Mouse (Mus musculus) liver, embryonic 13.5 days (tissue): ENCODE data around the gene Pwp2. TPM values are rescaled to one million over a fixed set of nuclear protein-coding genes. Genes with fewer than 3 reads are reported as not detected.

ENCODE experiments used
- ATAC-seq: fragments of 200-750 bp; cut with Nextera tagmentation; 2 replicates; pipeline ENCODE4 v1.8.0; 2017; ENCODE audit warnings: low read depth, mild to moderate bottlenecking, moderate number of reproducible peaks, moderate library complexity
- DNase-seq: peaks from one replicate; pipeline ENCODE4 v3.0.0; 2022
- H3K27ac ChIP-seq: fragments of 300-500 bp; sonication (generic); 2 replicates; pipeline ENCODE4 v1.5.1; 2015; ENCODE audit warnings: moderate library complexity, mild to moderate bottlenecking, inconsistent platforms
- H3K27me3 ChIP-seq: fragments of 300-500 bp; sonication (generic); 2 replicates; pipeline ENCODE4 v1.6.1; 2015; ENCODE audit warnings: mild to moderate bottlenecking, inconsistent platforms
- H3K36me3 ChIP-seq: fragments of 300-500 bp; sonication (generic); 2 replicates; pipeline ENCODE4 v1.6.1; 2015; ENCODE audit warnings: mild to moderate bottlenecking, inconsistent platforms
- H3K4me1 ChIP-seq: fragments of 300-500 bp; sonication (generic); replicated peaks from 2 replicates; pipeline ENCODE4 v1.6.1; 2015; ENCODE audit warnings: inconsistent platforms
- H3K4me2 ChIP-seq: fragments of 300-500 bp; sonication (generic); 2 replicates; pipeline ENCODE4 v1.6.1; 2015; ENCODE audit warnings: inconsistent platforms, mild to moderate bottlenecking, moderate library complexity
- H3K4me3 ChIP-seq: fragments of 300-500 bp; sonication (generic); replicated peaks from 2 replicates; pipeline ENCODE4 v1.5.1; 2015; ENCODE audit warnings: mild to moderate bottlenecking, inconsistent platforms
- H3K9ac ChIP-seq: fragments of 300-500 bp; sonication (generic); 2 replicates; pipeline ENCODE4 v1.6.1; 2015; ENCODE audit warnings: mild to moderate bottlenecking, inconsistent platforms
- H3K9me3 ChIP-seq: fragments of 300-500 bp; sonication (generic); replicated peaks from 2 replicates; pipeline ENCODE4 v1.6.1; 2016; ENCODE audit warnings: inconsistent platforms
- WGBS: fragments of 180-500 bp; shearing (Covaris S2); methylation state at CpG from one replicate; pipeline ENCODE4 v1.1.7; 2015; ENCODE audit not compliant: insufficient replicate concordance; 5-methylcytosine and 5-hydroxymethylcytosine counted together
- polyA plus RNA-seq: library from polyadenylated mRNA; unstranded; fragments of >200 nt; fragmentation: Nextera tagmentation; extraction: Ambion mirVana; gene quantifications from 2 replicates; pipeline ENCODE4 v1.2.1, GENCODE M21; 2015

Gene Pwp2
- 16.6 and 18.9 TPM in 2 replicates for polyA plus RNA-seq

DNA sequence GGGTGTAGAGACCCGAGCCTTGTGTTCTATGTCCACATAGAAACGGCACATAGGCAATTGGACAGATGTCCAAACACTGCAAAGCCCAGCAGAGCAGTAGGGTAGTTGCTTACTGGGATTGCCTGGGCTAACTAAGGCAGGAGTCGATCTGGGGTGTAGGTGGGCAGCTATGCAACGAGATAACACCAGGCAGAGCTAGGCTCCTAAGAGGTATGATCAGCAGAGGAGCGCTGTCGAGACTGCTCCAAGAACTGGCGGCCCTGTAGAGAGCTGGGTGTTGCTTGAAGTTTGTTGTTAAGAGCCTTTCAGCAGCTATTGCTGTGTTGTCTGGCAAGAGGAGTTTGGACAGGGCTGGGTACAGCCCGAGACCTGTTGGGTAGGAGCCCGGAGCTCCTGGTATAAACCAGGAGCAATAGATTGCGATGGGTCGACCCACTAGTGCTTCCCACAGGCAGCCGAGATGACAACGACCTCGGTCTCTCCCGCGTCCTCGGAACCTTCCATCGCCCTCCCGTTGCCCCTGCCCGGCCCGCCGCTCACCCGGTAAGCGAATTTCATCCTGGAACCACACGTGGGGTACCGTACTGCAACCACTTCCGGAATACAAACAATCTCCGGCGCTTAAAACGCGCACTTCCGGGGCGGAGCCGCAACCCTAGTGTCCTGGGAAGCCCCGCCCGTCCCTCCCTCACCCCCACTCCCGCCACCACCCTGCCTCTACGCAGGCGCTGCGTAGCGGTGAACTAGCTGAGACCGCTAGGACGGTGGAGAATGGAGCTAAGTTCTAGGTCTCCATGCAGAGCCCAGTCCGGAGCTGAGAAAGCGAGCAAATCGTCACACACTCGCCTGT is at the start of gene Pwp2:
Gene Pwp2 (minus strand): TSS at position 619 of the 850 bp plus-strand sequence.
- H3K9ac ChIP-seq: peak within 1 kb of the TSS; percentile 66

DNA sequence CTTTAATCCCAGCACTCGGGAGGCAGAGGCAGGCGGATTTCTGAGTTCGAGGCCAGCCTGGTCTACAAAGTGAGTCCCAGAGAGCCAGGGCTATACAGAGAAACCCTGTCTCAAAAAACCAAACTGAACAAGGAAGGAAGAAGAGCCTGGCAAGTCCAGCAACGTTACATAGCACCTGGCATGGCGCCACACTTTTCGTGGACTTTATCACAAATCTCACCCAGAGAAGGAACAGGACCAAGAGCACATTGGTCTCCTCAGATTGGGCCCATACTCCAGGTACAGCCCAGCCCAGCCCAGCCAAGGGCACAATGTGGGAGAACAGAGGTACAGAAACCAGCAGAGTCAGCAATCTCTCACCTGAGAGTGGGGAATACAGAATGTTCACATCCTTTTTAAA is 48.8 kb upstream of the Pwp2 start:
- DNase-seq (no peak), ATAC-seq (no peak)
- Histone ChIP-seq H3K27me3 (no peaks in the 10 kb centered on the region), H3K4me3 (no peak overlapping the region), H3K27ac (no peak overlapping the region), H3K4me2 (no peak overlapping the region), H3K4me1 (peaks cover 68% of the 10 kb centered on the region), H3K36me3 (peaks cover 41% of the 10 kb centered on the region), H3K9me3 (no peaks in the 10 kb centered on the region), H3K9ac (no peak overlapping the region)
- 76% methylated on average over 6 of the region's 6 CpGs for WGBS

More for the DNA sequence above, at the start of gene Pwp2:
- Histone ChIP-seq H3K4me1 (peaks cover 35% of the 10 kb centered on the region), H3K27ac (peak within 1 kb of the TSS; percentile 89), H3K27me3 (no peaks in the 10 kb centered on the region), H3K36me3 (peaks cover 78% of the 10 kb centered on the region), H3K9me3 (no peaks in the 10 kb centered on the region), H3K4me3 (peak within 1 kb of the TSS; percentile 77), H3K4me2 (peak within 1 kb of the TSS; percentile 74)
- WGBS: under 1% methylated on average over 47 of the region's 47 CpGs
- ATAC-seq: peak; percentile 96
- peak; percentile 79 for DNase-seq

DNA sequence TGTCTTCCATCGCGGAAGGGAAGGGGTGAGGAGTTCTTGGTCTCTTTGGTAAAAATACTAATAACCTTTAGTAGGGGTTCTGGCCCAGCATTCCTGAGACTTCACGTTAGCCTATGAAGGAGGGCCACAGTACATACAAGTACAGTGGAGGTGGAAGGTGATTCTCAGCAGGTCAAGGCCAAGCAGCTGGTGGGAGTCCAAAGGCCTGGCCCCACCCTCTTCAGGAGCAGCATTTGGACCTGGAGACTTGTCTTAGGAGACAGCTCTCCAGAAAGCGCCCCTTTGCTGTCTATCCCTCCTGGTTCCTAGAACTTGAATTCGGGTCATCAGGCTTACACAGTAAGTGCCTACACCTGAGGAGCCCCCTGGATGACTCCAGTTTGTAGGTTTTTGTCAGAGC is 48.2 kb upstream of the Pwp2 start:
- 89% methylated on average over 5 of the region's 5 CpGs for WGBS
- Histone ChIP-seq H3K4me1 (peaks cover 62% of the 10 kb centered on the region), H3K27me3 (no peaks in the 10 kb centered on the region), H3K4me2 (no peak overlapping the region), H3K9ac (0 out of 2 replicates have a peak overlapping the region, but pooled peaks have one; percentile 19), H3K9me3 (no peaks in the 10 kb centered on the region), H3K36me3 (peaks cover 41% of the 10 kb centered on the region), H3K4me3 (no peak overlapping the region), H3K27ac (no peak overlapping the region; the same call in 1 of the 2 replicates)
- no peak for DNase-seq
- ATAC-seq: no peak

DNA sequence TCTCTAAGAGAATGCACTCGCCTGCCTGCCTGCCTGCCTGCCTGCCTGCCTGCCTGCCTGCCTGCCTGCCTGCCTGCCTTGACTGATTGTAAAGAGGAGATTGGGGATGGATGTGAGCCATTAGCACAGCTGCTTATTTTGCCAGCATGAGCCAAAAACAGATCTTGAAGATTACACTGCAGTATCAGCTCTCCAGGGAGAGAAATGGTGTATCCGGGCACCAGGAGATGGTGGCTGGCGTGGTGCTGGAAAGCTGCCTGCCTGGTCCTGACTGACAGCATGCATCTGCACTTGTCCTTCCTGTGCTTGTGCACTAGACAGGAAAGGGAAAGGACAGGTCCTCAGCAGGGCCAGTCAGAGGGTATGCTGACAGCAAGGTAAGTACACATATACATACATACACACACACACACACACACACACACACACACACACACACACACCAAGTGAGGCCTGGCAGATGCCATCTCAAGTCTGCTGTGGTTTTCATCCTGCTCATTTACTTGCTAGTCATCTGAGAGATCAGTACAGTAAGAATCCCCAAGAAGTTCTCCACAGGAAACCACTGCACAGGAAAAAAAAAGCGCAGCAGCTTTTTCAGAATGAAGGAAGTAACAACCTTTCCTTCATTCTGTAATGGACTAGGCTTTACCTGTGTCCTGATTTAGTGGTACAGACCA is 47.5 kb upstream of the Pwp2 start:
- H3K9ac ChIP-seq: no peak overlapping the region
- WGBS: 75% methylated on average over 4 of the region's 4 CpGs
- H3K4me1 ChIP-seq: peaks cover 55% of the 10 kb centered on the region

DNA sequence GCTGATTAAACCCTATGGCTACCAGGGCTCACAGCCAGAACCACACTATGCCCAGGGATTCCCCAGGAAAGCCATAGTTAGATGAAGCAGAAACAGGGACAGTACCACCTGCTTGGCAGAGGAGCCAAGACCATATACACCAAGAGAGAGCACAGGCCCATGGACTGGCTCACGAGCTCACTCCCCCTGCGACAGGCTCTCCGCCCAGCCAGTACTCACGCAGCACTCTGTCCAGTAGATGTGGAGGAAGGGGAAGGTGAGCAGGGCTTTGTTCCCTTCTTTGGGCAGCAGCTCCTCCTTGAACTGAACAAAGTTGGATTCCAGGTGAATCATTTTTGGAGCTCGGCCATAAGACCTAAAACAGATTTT is 43.6 kb upstream of the Pwp2 start:
- peaks cover 30% of the 10 kb centered on the region for H3K4me1 ChIP-seq
- no peaks in the 10 kb centered on the region for H3K27me3 ChIP-seq
- DNase-seq: no peak
- no peak overlapping the region for H3K4me3 ChIP-seq
- H3K4me2 ChIP-seq: no peak overlapping the region
- H3K9ac ChIP-seq: no peak overlapping the region
- no peak for ATAC-seq
- H3K9me3 ChIP-seq: no peaks in the 10 kb centered on the region
- peaks cover 65% of the 10 kb centered on the region for H3K36me3 ChIP-seq
- 86% methylated on average over 5 of the region's 5 CpGs for WGBS
- H3K27ac ChIP-seq: no peak overlapping the region

More for the DNA sequence above, 47.5 kb upstream of the Pwp2 start:
- Histone ChIP-seq H3K27me3 (no peaks in the 10 kb centered on the region), H3K4me3 (no peak overlapping the region), H3K36me3 (peaks cover 48% of the 10 kb centered on the region), H3K27ac (no peak overlapping the region), H3K9me3 (no peaks in the 10 kb centered on the region), H3K4me2 (no peak overlapping the region)
- DNase-seq (no peak), ATAC-seq (no peak)

DNA sequence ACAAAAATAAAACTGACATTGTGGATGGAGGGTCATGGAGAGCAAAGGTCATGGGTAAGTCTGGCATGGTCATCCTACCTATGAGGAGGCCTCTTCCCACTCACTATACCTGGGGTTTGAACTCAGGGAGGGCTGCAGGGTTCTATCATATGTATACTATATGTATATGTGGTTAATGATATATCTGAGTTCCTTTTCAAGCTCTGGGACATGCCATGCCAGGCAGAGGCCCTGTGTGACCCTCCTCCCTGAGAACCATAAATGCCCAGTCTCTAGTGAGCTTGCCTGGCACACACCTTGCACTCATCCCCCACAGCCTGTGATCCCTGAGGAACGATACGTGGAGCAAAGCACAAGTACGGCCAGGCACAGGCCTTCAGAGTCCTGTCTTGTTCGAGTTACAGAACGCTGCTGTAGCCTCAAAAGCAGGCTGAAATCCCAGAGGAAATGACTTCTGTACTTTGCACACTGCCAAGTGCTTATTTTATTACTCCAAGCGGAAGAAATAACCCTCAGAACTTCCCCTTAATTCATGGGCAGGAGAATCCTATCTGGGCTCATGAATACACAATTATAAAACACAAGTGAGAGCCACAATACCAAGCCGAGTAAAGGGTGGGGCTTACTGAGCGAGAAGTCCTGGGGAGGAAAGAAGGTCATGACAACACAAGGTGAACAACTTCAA is 43.1 kb upstream of the Pwp2 start:
- H3K9me3 ChIP-seq: no peaks in the 10 kb centered on the region
- H3K36me3 ChIP-seq: peaks cover 69% of the 10 kb centered on the region
- DNase-seq: no peak
- H3K9ac ChIP-seq: no peak overlapping the region
- no peak overlapping the region for H3K27ac ChIP-seq
- H3K4me3 ChIP-seq: no peak overlapping the region
- no peaks in the 10 kb centered on the region for H3K27me3 ChIP-seq
- no peak for ATAC-seq
- peaks cover 24% of the 10 kb centered on the region for H3K4me1 ChIP-seq
- 83% methylated on average over 8 of the region's 8 CpGs for WGBS
- no peak overlapping the region for H3K4me2 ChIP-seq

DNA sequence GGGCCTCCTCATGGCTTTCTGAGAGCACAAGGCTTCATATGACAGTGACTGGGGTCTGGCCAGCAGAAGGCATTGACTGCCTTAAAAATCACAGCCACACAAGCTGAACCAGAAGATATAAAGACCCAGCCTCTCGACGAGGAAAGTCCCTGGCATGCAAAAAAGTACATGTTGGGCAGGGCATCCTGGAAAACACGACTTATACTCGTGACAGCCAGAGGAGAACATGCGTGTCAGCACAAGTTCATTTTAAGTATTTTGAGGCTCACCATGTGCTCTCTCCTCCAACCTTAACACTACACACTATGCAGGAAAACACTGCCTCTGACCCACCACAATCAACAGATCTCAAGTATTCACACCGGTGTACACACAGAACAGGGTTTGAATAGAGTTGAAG is 39.2 kb upstream of the Pwp2 start:
- DNase-seq (no peak), ATAC-seq (no peak)
- Histone ChIP-seq H3K9ac (no peak overlapping the region), H3K27ac (no peak overlapping the region; the same call in 1 of the 2 replicates), H3K4me2 (no peak overlapping the region), H3K27me3 (no peaks in the 10 kb centered on the region), H3K9me3 (no peaks in the 10 kb centered on the region), H3K4me1 (peaks cover 45% of the 10 kb centered on the region), H3K4me3 (no peak overlapping the region), H3K36me3 (peaks cover 85% of the 10 kb centered on the region)
- 83% methylated on average over 6 of the region's 6 CpGs for WGBS

DNA sequence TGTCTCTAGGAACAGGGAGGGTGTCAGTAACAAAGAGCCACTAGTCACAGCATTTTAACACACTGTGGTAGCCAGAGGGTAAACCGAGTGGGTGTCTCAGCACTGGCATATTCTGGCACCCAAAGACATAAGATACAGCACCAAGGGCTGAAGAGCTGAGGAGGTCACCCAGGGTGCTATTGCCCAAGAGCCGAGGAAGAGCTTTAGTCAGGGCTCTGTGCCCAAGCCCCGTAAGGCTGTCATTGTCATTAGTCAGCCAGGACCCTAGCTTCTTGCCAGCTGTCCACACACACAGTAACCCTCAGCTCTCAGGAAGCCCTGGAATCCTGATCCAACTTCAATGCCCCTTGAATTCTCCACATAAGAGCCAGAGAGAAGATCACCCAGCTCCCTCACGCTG is 38.0 kb upstream of the Pwp2 start:
- Histone ChIP-seq H3K36me3 (peaks cover 85% of the 10 kb centered on the region), H3K27me3 (no peaks in the 10 kb centered on the region), H3K9ac (no peak overlapping the region), H3K4me2 (no peak overlapping the region), H3K9me3 (no peaks in the 10 kb centered on the region), H3K27ac (no peak overlapping the region), H3K4me3 (no peak overlapping the region), H3K4me1 (peaks cover 56% of the 10 kb centered on the region)
- ATAC-seq: no peak
- no peak for DNase-seq
- 83% methylated on average over 4 of the region's 4 CpGs for WGBS

DNA sequence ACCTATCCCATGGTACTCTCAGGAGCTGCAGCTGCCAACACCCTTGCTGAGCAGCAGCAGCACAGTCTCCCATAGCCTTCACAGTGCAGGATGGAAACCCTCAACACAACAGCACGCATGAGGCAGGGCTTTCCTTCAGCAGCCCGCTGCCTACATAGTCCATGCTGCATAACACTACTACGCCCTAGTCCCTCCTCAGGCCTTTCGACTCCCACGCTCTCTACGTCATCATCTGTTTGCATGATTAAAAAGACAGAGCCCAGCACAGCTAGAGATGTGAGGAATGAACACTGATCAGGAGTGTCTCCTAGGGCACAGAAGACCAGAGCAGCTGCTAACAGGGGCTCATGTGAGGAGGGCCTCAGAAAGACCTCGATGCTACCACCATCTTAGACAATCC is 36.4 kb upstream of the Pwp2 start:
- DNase-seq (no peak), ATAC-seq (no peak)
- Histone ChIP-seq H3K9me3 (no peaks in the 10 kb centered on the region), H3K27me3 (no peaks in the 10 kb centered on the region), H3K4me3 (no peak overlapping the region), H3K9ac (no peak overlapping the region), H3K27ac (no peak overlapping the region), H3K4me2 (no peak overlapping the region), H3K36me3 (peaks cover 84% of the 10 kb centered on the region), H3K4me1 (peaks cover 65% of the 10 kb centered on the region)
- WGBS: 85% methylated on average over 7 of the region's 7 CpGs

DNA sequence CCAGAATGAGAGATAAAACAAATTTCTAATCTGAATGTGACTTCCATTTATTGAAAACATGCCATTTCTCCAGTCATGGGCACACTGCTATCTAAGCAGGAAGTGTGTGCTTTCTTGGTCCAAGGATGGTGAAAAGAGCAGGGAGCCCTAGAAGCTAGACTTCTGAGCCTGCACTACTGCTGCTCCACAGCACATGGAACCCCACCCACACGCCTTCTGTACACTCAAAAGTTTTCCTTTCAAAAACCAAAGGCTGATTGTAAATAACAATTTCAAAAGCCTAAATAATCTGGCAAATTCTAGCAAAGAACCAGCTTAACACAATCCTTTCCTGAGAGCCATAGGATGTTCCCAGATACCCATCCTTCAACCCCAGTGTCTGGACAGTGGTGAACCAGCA is 34.6 kb upstream of the Pwp2 start:
- DNase-seq: no peak
- Histone ChIP-seq H3K27me3 (no peaks in the 10 kb centered on the region), H3K9ac (no peak overlapping the region), H3K4me1 (peaks cover 76% of the 10 kb centered on the region), H3K4me2 (no peak overlapping the region), H3K9me3 (no peaks in the 10 kb centered on the region), H3K36me3 (peaks cover 94% of the 10 kb centered on the region), H3K4me3 (no peak overlapping the region), H3K27ac (peak overlapping the region; percentile 43; the same call in 1 of the 2 replicates)
- WGBS: 55% methylated on average over 1 of the region's 1 CpGs
- ATAC-seq: no peak

DNA sequence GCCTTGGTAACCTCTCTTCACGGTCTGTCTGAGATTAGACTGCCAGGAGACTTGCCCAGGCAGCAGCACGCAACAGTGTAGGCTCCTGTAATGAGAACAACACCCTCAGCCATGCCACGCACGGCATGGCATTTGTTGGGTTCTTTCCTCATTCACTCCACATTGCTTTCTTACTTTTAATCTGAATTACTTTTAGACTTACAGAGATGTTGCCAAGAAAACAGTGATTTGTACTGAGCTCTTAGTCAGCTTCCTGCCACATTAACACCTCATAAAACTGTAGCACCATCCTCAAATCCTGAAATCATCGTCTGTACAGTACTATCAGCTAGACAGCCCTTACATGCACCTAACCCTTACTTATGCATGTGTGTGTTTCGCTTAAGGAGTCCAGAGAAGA is 33.6 kb upstream of the Pwp2 start:
- no peak overlapping the region for H3K4me3 ChIP-seq
- H3K4me2 ChIP-seq: no peak overlapping the region
- H3K36me3 ChIP-seq: peaks cover 95% of the 10 kb centered on the region
- H3K9me3 ChIP-seq: no peaks in the 10 kb centered on the region
- H3K4me1 ChIP-seq: peaks cover 76% of the 10 kb centered on the region
- H3K27me3 ChIP-seq: no peaks in the 10 kb centered on the region
- ATAC-seq (no peak), DNase-seq (no peak)
- H3K27ac ChIP-seq: peak overlapping the region; percentile 91
- H3K9ac ChIP-seq: 0 out of 2 replicates have a peak overlapping the region, but pooled peaks have one; percentile 17
- 85% methylated on average over 6 of the region's 6 CpGs for WGBS
